Mouse (Mus musculus) limb, embryonic 10.5 days (tissue): ENCODE measurements around the gene Clcf1. TPM values are rescaled to one million over a fixed set of nuclear protein-coding genes. Genes with fewer than 3 reads are reported as not detected.
A peak's percentile ranks its signal among the peaks of the same experiment; 100 is the strongest.
"Not testable (repeated sequence)": the region's sequence is repeated elsewhere in the genome, so short reads cannot be mapped to it uniquely, and the experiment has no call there.

Source experiments
- DNase-seq: peaks from one replicate; pipeline ENCODE4 v3.0.0-alpha.2; 2017; ENCODE audit warnings: low spot score
- H3K27ac ChIP-seq: fragments of 300-500 bp; sonication (generic); 2 replicates; pipeline ENCODE4 v1.5.1; 2016; ENCODE audit warnings: mild to moderate bottlenecking
- H3K27me3 ChIP-seq: fragments of 300-500 bp; sonication (generic); 2 replicates; pipeline ENCODE4 v1.6.1; 2016; ENCODE audit warnings: low read depth, mild to moderate bottlenecking; ENCODE audit not compliant: poor library complexity, severe bottlenecking
- H3K36me3 ChIP-seq: fragments of 300-500 bp; sonication (generic); 2 replicates; pipeline ENCODE4 v1.6.1; 2016; ENCODE audit warnings: mild to moderate bottlenecking, moderate library complexity
- H3K4me1 ChIP-seq: fragments of 300-500 bp; sonication (generic); 2 replicates; pipeline ENCODE4 v1.6.1; 2016
- H3K4me3 ChIP-seq: fragments of 300-500 bp; sonication (generic); 2 replicates; pipeline ENCODE4 v1.5.1; 2016; ENCODE audit warnings: mild to moderate bottlenecking, moderate library complexity
- H3K9me3 ChIP-seq: fragments of 300-500 bp; sonication (generic); replicated peaks from 2 replicates; pipeline ENCODE4 v1.6.1; 2016; ENCODE audit warnings: mild to moderate bottlenecking
- WGBS: fragments of 180-500 bp; shearing (Covaris S2); methylation state at CpG from one replicate; pipeline ENCODE4 v1.1.7; 2016; 5-methylcytosine and 5-hydroxymethylcytosine counted together
- polyA plus RNA-seq: library from polyadenylated mRNA; unstranded; fragments of >200 nt; fragmentation: Nextera tagmentation; extraction: Ambion mirVana; gene quantifications from 2 replicates; pipeline ENCODE4 v1.2.1, GENCODE M21; 2016

Clcf1 gene
- polyA plus RNA-seq, 1 experiment from 2014 or later = 6.0 TPM

DNA sequence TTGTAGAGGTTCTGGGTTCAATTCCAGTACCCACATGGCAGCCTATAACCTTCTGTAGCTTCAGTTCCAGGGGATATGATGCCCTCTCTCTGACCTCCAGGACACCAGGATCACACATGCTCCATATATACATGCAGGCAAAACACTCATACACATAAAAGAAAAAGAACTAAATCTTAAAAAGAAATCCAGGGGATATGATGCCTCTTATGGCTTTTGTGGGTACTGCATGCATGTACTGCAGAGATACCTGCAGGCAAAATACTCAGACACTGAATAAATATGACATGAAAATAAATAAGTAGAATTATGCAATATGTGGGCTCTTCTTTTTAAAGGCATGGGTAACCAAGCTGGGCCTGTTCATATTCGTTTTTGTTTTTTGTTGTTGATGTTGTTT, 33.0 kb downstream of the Clcf1 start:
- Histone ChIP-seq H3K4me1 (no peaks in the 10 kb centered on the region), H3K9me3 (no peaks in the 10 kb centered on the region), H3K27me3 (no peaks in the 10 kb centered on the region), H3K36me3 (no peaks in the 10 kb centered on the region), H3K27ac (no peak overlapping the region), H3K4me3 (no peak overlapping the region)
- 59% methylated on average over 1 of the region's 1 CpGs for WGBS
- no peak for DNase-seq

DNA sequence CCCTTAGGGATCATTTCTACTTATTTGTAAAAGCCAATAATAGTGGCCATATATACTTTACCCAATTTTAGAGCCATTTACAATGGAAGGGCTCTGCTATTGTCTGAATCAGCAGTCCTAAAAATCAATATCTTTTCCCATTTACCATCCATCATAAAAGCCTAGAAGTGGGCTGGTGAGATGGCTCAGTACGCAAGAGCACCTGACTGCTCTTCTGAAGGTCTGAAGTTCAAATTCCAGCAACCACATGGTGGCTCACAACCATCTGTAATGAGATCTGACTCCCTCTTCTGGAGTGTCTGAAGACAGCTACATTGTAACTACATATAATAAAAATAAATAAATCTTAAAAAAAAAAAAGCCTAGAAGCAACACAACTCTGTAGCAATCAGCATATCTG, 34.6 kb downstream of the Clcf1 start:
- H3K27ac ChIP-seq, H3K4me3 ChIP-seq, H3K4me1 ChIP-seq, H3K36me3 ChIP-seq, DNase-seq, H3K27me3 ChIP-seq, H3K9me3 ChIP-seq: not testable (repeated sequence)
- WGBS = 84% methylated on average over 1 of the region's 1 CpGs

DNA sequence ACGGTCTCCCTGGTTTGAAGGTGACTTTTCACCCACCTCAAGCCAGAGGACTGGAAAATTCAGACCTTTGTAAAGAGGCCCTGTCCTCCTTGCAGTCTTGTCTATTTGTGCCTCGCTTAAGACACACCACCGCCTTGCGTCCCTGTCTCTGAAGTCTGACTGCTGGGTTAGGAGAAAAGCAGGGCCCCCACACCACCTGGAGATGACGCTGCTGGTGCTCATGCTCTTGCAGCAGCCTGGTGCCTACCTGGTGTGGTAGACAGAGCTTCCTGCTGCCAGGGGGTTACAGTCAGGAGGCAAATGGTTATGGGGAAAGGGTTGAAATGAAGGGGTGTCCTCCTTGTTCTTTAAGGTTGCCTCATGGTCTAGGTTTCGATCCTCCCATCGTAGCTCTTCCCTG, 40.2 kb downstream of the Clcf1 start:
- peaks cover 6% of the 10 kb centered on the region; the same call in 1 of the 2 replicates for H3K27me3 ChIP-seq
- no peak overlapping the region for H3K27ac ChIP-seq
- no peak for DNase-seq
- WGBS = 86% methylated on average over 7 of the region's 7 CpGs
- H3K36me3 ChIP-seq = no peaks in the 10 kb centered on the region
- no peak overlapping the region for H3K4me3 ChIP-seq
- H3K4me1 ChIP-seq = peaks cover 10% of the 10 kb centered on the region
- no peaks in the 10 kb centered on the region for H3K9me3 ChIP-seq

DNA sequence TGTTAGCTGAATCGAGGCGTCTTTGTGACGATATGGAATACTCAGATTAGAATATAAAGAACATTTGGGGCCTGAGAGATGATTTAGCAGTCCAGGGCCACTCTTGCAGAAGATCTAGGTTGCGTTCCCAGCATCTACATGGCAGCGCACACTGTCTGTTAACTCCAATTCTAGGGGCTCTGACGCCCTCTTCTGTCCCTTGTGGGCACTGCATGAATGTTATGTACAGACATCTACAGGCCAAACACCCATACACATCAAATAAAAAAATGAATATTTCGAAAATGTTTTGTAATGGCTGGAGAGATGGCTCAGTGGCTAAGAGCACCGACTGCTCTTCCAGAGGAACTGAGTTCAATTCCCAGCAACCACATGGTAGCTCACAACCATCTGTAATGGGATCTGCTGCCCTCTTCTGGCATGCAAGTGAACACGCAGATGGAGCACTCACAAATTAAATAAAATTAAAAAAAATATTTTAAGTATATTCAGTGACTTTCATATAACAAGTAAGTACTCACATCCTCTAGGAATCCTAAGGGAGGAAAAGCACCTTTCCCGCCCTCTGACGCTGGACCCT, 41.6 kb downstream of the Clcf1 start:
- no peak for DNase-seq

DNA sequence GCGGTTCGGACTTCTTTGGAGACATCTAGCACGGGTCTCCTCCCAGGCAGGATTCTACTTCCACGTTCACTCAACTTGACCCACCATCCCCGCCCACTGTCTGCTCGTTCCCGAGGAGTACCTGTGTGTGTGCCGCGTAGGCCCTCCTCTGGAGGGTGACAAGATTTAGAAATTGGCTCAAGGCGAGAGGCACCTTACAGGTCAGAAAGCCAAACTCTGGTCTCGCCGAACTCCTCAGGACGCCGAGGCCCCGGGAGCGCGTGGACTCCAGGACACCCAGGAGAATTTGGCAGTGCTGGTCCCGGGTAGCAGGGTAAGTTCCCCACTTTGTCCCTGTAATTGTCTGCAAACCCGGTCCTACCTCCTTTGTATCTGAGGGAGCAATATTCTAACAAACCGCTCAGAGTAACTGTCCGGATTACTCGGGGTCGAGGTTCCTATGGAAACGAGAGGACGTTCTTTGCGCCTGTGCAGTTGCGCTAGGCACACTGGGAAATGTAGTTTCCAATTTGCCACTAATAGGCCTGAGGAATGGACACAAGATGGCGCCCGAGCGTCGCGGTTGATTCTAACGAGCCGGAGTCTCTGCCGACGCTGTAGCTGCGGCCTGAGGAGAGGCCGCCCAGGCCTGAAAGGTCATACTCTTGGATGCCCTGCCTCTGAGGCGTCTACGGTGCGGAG, 43.3 kb downstream of the Clcf1 start:
- no peaks in the 10 kb centered on the region for H3K9me3 ChIP-seq
- no peaks in the 10 kb centered on the region for H3K36me3 ChIP-seq
- H3K27ac ChIP-seq = peak overlapping the region; percentile 83
- H3K27me3 ChIP-seq = peaks cover 6% of the 10 kb centered on the region; the same call in 1 of the 2 replicates
- under 1% methylated on average over 41 of the region's 41 CpGs for WGBS
- peak overlapping the region; percentile 72 for H3K4me3 ChIP-seq
- H3K4me1 ChIP-seq = peaks cover 10% of the 10 kb centered on the region
- DNase-seq = peak; percentile 90

More for the DNA sequence above, 41.6 kb downstream of the Clcf1 start:
- H3K27me3 ChIP-seq = peaks cover 6% of the 10 kb centered on the region; the same call in 1 of the 2 replicates
- no peaks in the 10 kb centered on the region for H3K9me3 ChIP-seq
- H3K4me1 ChIP-seq = peaks cover 10% of the 10 kb centered on the region
- H3K27ac ChIP-seq = no peak overlapping the region
- H3K4me3 ChIP-seq = no peak overlapping the region
- H3K36me3 ChIP-seq = no peaks in the 10 kb centered on the region
- 74% methylated on average over 11 of the region's 11 CpGs for WGBS

DNA sequence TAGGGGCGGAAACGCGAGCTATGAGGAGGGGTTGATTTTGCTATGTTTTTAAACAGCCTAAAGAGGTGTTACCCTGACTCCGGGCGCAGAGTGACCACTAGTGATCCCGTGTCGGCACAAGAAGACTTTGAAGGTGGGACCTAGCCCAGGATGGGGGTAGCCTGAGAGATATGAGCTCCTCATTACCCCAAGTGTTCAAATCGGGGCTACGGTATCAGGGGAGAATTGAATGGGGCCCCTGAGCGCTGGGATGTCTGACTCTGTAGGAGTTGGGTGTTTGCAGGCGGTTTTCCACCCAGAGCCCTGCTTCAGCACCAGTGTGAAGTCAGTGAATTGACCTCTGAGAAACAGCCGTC, 43.8 kb downstream of the Clcf1 start:
- peak overlapping the region; percentile 83 for H3K27ac ChIP-seq
- H3K27me3 ChIP-seq = peaks cover 6% of the 10 kb centered on the region; the same call in 1 of the 2 replicates
- H3K4me3 ChIP-seq = peak overlapping the region; percentile 72
- 22% methylated on average over 12 of the region's 12 CpGs for WGBS
- no peaks in the 10 kb centered on the region for H3K36me3 ChIP-seq
- H3K9me3 ChIP-seq = no peaks in the 10 kb centered on the region
- DNase-seq = no peak
- peaks cover 10% of the 10 kb centered on the region for H3K4me1 ChIP-seq

DNA sequence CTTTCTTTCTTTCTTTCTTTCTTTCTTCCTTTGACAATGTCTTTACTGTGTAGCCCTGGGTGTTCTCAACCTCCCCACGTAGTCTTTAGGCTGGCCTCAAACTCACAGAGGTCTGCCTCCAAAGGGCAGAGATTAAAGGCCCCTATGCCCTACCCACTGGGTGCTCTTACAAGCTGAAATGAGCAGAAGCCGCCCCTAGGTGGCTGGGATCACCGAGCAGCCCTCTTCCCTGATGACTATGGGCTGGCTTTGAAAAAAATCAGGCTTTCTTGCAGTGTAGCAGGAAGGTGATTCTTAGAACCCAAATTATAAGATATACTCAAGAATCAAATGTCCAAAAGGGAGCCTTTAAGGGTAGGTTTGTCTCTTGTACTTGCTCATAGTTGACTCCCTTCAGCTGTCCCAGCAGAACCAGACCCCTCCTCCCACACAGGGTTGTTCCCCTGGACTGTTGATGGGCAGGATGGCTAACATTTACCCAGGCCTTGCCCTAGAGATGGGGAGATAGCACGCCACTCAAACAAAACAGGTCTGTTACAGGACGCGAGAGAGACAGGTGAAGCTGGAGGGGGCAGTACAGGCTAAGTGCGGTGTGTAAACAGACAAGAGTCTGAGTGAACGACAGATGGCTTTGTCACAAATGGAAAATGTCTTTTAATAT, 47.1 kb downstream of the Clcf1 start:
- Histone ChIP-seq H3K36me3 (no peaks in the 10 kb centered on the region), H3K9me3 (no peaks in the 10 kb centered on the region), H3K4me3 (no peak overlapping the region), H3K4me1 (peaks cover 16% of the 10 kb centered on the region), H3K27ac (no peak overlapping the region), H3K27me3 (peaks cover 16% of the 10 kb centered on the region; the same call in 1 of the 2 replicates)
- DNase-seq = no peak
- WGBS = 64% methylated on average over 8 of the region's 8 CpGs

DNA sequence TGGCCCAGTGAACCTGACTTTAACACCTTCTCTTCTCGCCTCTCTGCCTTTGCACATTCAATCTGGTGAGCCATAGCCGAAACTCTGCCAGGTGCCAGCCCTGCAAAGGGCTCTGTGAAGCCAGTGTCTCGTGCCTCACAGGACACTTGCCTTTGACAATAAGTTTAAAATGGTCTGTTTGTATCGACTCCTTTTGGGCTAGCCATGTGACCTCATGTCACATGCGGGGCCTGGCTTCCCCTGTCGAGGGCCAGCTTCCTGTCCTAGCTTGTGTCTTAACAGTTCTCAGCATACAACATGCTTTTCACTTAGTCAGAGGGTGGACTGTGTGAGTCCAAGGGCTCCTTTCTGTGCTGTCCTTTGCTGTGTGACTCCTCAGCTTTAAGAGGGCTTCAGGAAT, 48.7 kb downstream of the Clcf1 start:
- no peaks in the 10 kb centered on the region for H3K9me3 ChIP-seq
- DNase-seq = no peak
- no peaks in the 10 kb centered on the region for H3K36me3 ChIP-seq
- peaks cover 11% of the 10 kb centered on the region; the same call in 1 of the 2 replicates for H3K4me1 ChIP-seq
- peaks cover 31% of the 10 kb centered on the region for H3K27me3 ChIP-seq
- H3K4me3 ChIP-seq = no peak overlapping the region
- WGBS = 83% methylated on average over 6 of the region's 6 CpGs
- no peak overlapping the region for H3K27ac ChIP-seq

DNA sequence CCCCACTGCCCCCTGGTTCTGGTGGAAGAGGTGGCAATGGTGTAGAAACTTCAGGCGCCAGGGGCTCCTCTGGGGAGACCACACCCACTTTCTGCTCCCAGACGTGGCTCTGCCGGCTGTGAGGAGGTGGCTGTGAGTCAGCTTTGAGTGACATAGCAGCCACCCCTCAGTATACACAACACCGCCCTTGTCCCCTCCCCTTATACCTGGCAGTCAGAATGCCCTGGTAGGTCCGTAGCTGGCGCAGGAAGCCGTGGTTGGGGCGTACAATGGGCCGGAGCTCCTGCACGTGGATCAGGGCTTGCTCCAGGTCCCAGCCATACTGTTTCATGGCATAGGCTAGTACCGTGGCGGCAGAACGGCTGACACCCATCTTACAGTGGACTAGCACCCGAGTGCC, 49.7 kb downstream of the Clcf1 start:
- no peaks in the 10 kb centered on the region for H3K36me3 ChIP-seq
- no peaks in the 10 kb centered on the region for H3K9me3 ChIP-seq
- peaks cover 41% of the 10 kb centered on the region for H3K27me3 ChIP-seq
- no peak for DNase-seq
- 67% methylated on average over 14 of the region's 14 CpGs for WGBS
- no peak overlapping the region for H3K4me3 ChIP-seq
- peaks cover 11% of the 10 kb centered on the region for H3K4me1 ChIP-seq
- H3K27ac ChIP-seq = no peak overlapping the region

DNA sequence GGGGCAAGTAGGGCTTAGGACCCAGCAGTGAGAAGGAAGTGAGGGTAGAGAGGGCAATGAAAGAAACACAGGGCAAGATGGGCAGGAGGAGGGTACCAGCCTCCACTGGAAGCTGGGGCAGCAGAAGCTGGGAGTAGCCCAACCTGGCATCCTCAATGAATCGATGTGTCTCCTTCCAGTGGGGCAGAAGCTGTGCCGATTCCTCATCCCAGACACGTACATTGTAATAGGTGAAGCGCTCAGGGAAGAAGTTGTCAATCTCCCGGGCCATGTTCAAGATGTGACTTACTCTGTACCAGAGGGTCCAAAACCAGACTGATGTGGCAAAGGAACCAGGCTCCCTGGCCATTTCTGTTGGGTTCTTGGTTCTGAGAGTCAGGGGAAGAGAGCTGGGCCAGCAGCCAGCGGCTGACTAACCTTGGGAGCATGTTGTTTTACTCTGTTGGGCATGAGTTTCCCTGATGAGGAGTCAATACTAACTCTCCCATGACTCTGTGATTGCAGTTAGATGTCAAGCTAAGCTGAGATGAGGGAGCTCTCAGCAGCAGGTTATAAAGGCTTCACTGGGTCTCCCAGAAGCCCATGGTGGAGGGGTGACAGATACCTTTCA, 50.2 kb downstream of the Clcf1 start:
- 95% methylated on average over 6 of the region's 6 CpGs for WGBS
- Histone ChIP-seq H3K36me3 (no peaks in the 10 kb centered on the region), H3K27ac (no peak overlapping the region)

DNA sequence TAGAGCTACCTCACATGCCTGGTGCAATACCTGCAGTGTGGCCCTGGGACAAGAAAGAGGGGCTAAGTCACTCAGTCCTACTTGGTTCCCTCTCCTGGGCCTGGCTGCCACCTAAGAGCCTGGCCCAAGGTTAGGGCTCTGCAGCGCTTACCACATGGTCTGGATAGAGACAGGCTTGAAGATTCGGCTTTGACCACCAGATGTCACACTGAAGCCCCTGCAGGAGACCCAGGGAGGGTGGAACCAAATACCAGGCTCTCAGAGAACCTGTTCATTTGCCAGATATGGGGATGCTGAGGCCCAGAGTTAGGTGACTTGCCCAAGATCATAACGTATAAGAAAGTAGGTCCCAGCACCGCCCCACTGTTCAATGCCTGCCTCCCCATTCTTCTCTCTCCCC, 51.9 kb downstream of the Clcf1 start:
- WGBS = 62% methylated on average over 4 of the region's 4 CpGs
- Histone ChIP-seq H3K4me3 (no peak overlapping the region), H3K27ac (no peak overlapping the region), H3K9me3 (no peaks in the 10 kb centered on the region), H3K4me1 (peaks cover 18% of the 10 kb centered on the region), H3K36me3 (no peaks in the 10 kb centered on the region), H3K27me3 (peaks cover 63% of the 10 kb centered on the region)
- DNase-seq = no peak

More for the DNA sequence above, 50.2 kb downstream of the Clcf1 start:
- Histone ChIP-seq H3K9me3 (no peaks in the 10 kb centered on the region), H3K4me1 (peaks cover 17% of the 10 kb centered on the region), H3K27me3 (peaks cover 47% of the 10 kb centered on the region), H3K4me3 (no peak overlapping the region)
- no peak for DNase-seq

DNA sequence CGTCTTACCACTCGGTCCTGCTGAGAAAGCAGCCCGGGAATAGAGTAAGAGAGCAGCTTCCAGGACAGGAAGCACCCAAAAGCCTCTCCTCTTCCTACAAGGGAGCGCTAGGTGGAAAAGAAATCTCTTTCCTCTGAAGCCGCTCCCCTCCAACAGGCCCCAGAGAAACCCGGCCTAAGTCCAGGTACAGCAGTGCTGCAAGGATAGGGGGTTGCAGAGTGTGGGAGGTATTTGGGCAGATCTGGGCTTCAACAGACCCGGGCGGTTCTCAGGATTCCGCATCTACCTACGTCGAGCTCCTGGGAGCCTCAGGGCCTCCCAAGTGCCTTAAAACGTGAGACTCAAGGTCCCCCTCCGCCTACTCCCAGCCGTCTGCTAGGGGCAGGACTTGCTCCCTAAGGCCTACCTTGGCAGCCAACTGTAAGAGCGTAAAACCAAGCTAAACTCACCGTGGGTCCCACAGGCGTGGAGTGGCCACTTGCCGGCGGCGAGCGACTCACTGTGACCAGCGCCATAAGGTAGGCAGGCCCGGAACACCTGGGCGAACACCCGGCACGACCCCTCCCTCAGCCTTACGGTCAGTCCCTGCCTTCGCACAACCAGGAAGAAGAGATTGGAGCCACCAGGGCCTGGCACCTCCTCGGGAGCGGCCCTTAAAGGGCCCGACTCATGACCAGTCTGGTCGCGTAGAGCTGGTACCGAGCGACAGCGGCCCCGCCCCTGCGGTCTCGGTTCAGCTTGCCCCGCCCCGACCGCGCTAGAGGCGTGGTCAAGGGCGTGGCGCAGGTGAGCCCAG, 54.7 kb downstream of the Clcf1 start, which contains the start of gene Ssh3:
Gene Ssh3, minus strand, starts transcription at position 615 of the 796 bp plus-strand sequence.
- Histone ChIP-seq H3K4me3 (peak within 1 kb of the TSS; percentile 56), H3K36me3 (no peaks in the 10 kb centered on the region), H3K27me3 (peaks cover 68% of the 10 kb centered on the region), H3K27ac (peak within 1 kb of the TSS; percentile 47; the same call in 1 of the 2 replicates), H3K4me1 (peaks cover 13% of the 10 kb centered on the region), H3K9me3 (no peaks in the 10 kb centered on the region)
- 4% methylated on average over 46 of the region's 46 CpGs for WGBS
- DNase-seq = peak; percentile 54
